Mouse (Mus musculus): ENCODE results near the gene Prmt3. TPM values are rescaled to one million over a fixed set of nuclear protein-coding genes. Genes with fewer than 3 reads are reported as not detected.
A peak's percentile ranks its signal among the peaks of the same experiment; 100 is the strongest.

Gene Prmt3
- total RNA-seq, 1 experiment: 64.8 TPM

DNA sequence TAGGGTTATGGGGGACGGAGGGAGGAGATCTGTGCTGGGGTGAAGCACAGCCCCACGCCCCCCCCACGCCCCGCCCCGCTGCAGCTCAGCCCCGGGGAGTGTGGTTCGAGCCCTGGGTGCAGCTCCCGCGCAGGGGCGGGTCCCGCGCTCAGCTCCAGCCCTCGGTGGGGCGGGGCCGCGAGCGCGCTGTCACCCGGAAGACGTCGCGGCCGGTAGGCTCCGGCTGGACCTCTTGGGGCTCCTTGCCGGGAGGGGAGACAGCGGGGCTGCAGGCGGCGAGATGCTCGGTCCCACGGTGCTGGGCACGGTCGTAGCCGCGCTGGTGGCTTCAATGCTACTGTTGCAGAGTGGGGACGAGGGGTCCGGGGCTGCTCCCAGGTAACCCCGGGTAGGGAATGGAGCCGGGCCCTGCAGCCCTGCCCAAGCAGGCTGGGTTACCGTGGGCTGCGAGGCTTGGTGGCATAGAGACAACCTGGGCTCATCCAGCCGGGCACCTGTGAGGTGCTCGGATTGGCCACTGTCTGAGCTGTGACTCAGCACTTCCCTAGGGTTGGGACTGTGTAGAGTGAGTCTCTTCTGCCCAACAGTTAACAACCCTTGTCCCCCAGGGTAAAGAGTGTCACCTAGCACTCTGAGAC lies 19.1 kb upstream of the Prmt3 start, which contains the start of gene Htatip2:
TSS of gene Htatip2 (plus strand) at position 182 of the 638 bp plus-strand sequence.
- in situ Hi-C loops (cut with MboI; ENCODE audit: low sequenced_read_pairs in 2 of 2, unreplicated experiment in 2 of 2): loop anchor here in 1 of 2 experiments (10.0 kb wide), 1 partner anchor 144 kb away; no protein-coding TSS in a partner anchor
- TF ChIP-seq ZC3H11A (IDR thresholded peaks at IDR 0.05; ENCODE audit: borderline replicate concordance, low read depth, low read length): no peak
- TF ChIP-seq MAFK (IDR thresholded peaks at IDR 0.05; ENCODE audit: insufficient read depth, low read depth, low read length): peak; percentile 52
- TF ChIP-seq CHD2 (IDR thresholded peaks at IDR 0.05; ENCODE audit: low read depth, low read length): no peak
- TF ChIP-seq ZNF384 (IDR thresholded peaks at IDR 0.05; ENCODE audit: low read depth, low read length): no peak
- Histone ChIP-seq H3K9ac (ENCODE audit: insufficient read depth, low read depth, low read length, poor library complexity, severe bottlenecking) (peak within 1 kb of the TSS; percentile 18; the same call in 1 of the 2 replicates), H3K4me3 (ENCODE audit: insufficient read depth in 1 of 2, low read depth in 1 of 2, low read length in 2 of 2, poor library complexity in 1 of 2, severe bottlenecking in 1 of 2) (peak within 1 kb of the TSS; percentile 65 to 73), H3K4me1 (ENCODE audit: control insufficient read depth in 2 of 2, insufficient read depth in 2 of 2, low read length in 2 of 2, poor library complexity in 1 of 2) (peaks cover 4% of the 10 kb centered on the region in 2 experiments; a peak in 2 of 4 replicates), H3K36me3 (ENCODE audit: control insufficient read depth, insufficient read depth, low read length, poor library complexity, severe bottlenecking) (no peaks in the 10 kb centered on the region), H3K9me3 (ENCODE audit: control insufficient read depth, insufficient read depth, low read depth, low read length) (no peaks in the 10 kb centered on the region), H3K27ac (ENCODE audit: insufficient read depth, low read depth, low read length, poor library complexity, severe bottlenecking) (no peak within 1 kb of the TSS)
- no peak for DNase-seq (ENCODE audit: low read depth, low spot score)

DNA sequence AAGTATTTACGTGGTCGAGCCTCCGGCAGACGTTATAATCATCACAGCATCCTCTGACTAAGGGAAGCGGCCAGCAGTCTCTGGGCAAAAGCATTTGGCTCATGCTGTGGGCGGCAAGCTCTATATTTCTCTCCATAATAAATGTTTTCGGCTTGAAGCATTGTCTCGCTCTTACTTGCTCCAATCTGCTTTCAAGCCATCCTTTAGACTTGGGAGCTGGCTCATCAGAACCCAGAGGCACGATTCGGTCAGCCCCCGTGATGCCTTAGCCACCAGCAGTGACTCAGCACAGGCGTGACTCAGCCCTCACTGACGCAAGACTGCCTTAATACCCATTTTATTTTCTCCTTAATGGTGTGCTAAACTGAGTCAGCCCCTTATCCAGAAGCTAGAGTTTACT lies 15.5 kb upstream of the Prmt3 start:
- no peak overlapping the region for H3K27ac ChIP-seq (ENCODE audit: insufficient read depth, low read depth, low read length, poor library complexity, severe bottlenecking)

GRCm38 (mm10) chr7:49764011-49764716 lies 14.0 kb upstream of the Prmt3 start:
- no peak for TF ChIP-seq CHD2 (IDR thresholded peaks at IDR 0.05; ENCODE audit: low read depth, low read length)
- no peak for TF ChIP-seq HCFC1 (IDR thresholded peaks at IDR 0.05; ENCODE audit: borderline replicate concordance, insufficient read depth, low read length)
- TF ChIP-seq MAFK (IDR thresholded peaks at IDR 0.05; ENCODE audit: insufficient read depth, low read depth, low read length): peak; percentile 77
- TF ChIP-seq ZC3H11A (IDR thresholded peaks at IDR 0.05; ENCODE audit: borderline replicate concordance, low read depth, low read length): no peak
- TF ChIP-seq ZNF384 (IDR thresholded peaks at IDR 0.05; ENCODE audit: low read depth, low read length): no peak
- H3K4me3 ChIP-seq (ENCODE audit: insufficient read depth in 1 of 2, low read depth in 1 of 2, low read length in 2 of 2, poor library complexity in 1 of 2, severe bottlenecking in 1 of 2): no peak overlapping the region
- H3K9ac ChIP-seq (ENCODE audit: insufficient read depth, low read depth, low read length, poor library complexity, severe bottlenecking): no peak overlapping the region
- DNase-seq (ENCODE audit: low read depth, low spot score): no peak
- H3K27ac ChIP-seq (ENCODE audit: insufficient read depth, low read depth, low read length, poor library complexity, severe bottlenecking): no peak overlapping the region
- no peaks in the 10 kb centered on the region for H3K36me3 ChIP-seq (ENCODE audit: control insufficient read depth, insufficient read depth, low read length, poor library complexity, severe bottlenecking)
- no peaks in the 10 kb centered on the region for H3K9me3 ChIP-seq (ENCODE audit: control insufficient read depth, insufficient read depth, low read depth, low read length)
- H3K4me1 ChIP-seq (ENCODE audit: control insufficient read depth in 2 of 2, insufficient read depth in 2 of 2, low read length in 2 of 2, poor library complexity in 1 of 2): peaks cover 4 to 6% of the 10 kb centered on the region in 2 experiments; a peak in 2 of 4 replicates
- in situ Hi-C loops (cut with MboI; ENCODE audit: low sequenced_read_pairs in 2 of 2, unreplicated experiment in 2 of 2): no loop called here

More for the DNA sequence above, 15.5 kb upstream of the Prmt3 start:
- Histone ChIP-seq H3K36me3 (ENCODE audit: control insufficient read depth, insufficient read depth, low read length, poor library complexity, severe bottlenecking) (no peaks in the 10 kb centered on the region), H3K4me3 (ENCODE audit: insufficient read depth in 1 of 2, low read depth in 1 of 2, low read length in 2 of 2, poor library complexity in 1 of 2, severe bottlenecking in 1 of 2) (no peak overlapping the region), H3K9me3 (ENCODE audit: control insufficient read depth, insufficient read depth, low read depth, low read length) (no peaks in the 10 kb centered on the region), H3K4me1 (ENCODE audit: control insufficient read depth in 2 of 2, insufficient read depth in 2 of 2, low read length in 2 of 2, poor library complexity in 1 of 2) (peaks cover 4 to 6% of the 10 kb centered on the region in 2 experiments; a peak in 2 of 4 replicates), H3K9ac (ENCODE audit: insufficient read depth, low read depth, low read length, poor library complexity, severe bottlenecking) (no peak overlapping the region)
- DNase-seq (ENCODE audit: low read depth, low spot score): no peak
- in situ Hi-C loops (cut with MboI; ENCODE audit: low sequenced_read_pairs in 2 of 2, unreplicated experiment in 2 of 2): no loop called here
- TF ChIP-seq MAFK (IDR thresholded peaks at IDR 0.05; ENCODE audit: insufficient read depth, low read depth, low read length) (peak; percentile 59), CHD2 (IDR thresholded peaks at IDR 0.05; ENCODE audit: low read depth, low read length) (no peak)

DNA sequence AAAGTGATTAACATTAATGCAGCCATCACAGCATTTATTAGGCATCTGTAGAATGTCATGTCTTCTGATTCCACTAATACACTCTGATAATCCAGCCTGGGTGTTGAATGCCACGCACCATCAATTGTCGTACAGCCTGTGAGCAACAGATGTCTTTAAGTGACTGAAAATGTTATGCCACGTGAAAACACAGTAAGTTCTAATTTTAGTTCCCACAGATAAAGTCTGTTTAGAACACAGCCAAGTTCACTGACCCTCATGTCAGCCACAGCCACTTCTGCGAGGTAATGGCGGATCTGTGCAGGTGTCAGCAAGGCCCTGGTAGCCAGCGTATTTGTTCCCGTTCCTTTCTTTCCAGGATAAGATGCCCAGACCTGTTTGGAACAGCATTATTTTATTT lies 12.0 kb upstream of the Prmt3 start:
- TF ChIP-seq ZNF384 (IDR thresholded peaks at IDR 0.05; ENCODE audit: low read depth, low read length): no peak
- TF ChIP-seq MAFK (IDR thresholded peaks at IDR 0.05; ENCODE audit: insufficient read depth, low read depth, low read length): no peak
- TF ChIP-seq HCFC1 (IDR thresholded peaks at IDR 0.05; ENCODE audit: borderline replicate concordance, insufficient read depth, low read length): no peak
- no peak for TF ChIP-seq ZC3H11A (IDR thresholded peaks at IDR 0.05; ENCODE audit: borderline replicate concordance, low read depth, low read length)
- no peak for TF ChIP-seq CHD2 (IDR thresholded peaks at IDR 0.05; ENCODE audit: low read depth, low read length)
- in situ Hi-C loops (cut with MboI; ENCODE audit: low sequenced_read_pairs in 2 of 2, unreplicated experiment in 2 of 2): no loop called here
- H3K36me3 ChIP-seq (ENCODE audit: control insufficient read depth, insufficient read depth, low read length, poor library complexity, severe bottlenecking): no peaks in the 10 kb centered on the region

More for the DNA sequence above, 12.0 kb upstream of the Prmt3 start:
- Histone ChIP-seq H3K4me3 (ENCODE audit: insufficient read depth in 1 of 2, low read depth in 1 of 2, low read length in 2 of 2, poor library complexity in 1 of 2, severe bottlenecking in 1 of 2) (no peak overlapping the region), H3K9me3 (ENCODE audit: control insufficient read depth, insufficient read depth, low read depth, low read length) (no peaks in the 10 kb centered on the region), H3K4me1 (ENCODE audit: control insufficient read depth in 2 of 2, insufficient read depth in 2 of 2, low read length in 2 of 2, poor library complexity in 1 of 2) (peaks cover 2 to 6% of the 10 kb centered on the region in 2 experiments; a peak in 2 of 4 replicates), H3K27ac (ENCODE audit: insufficient read depth, low read depth, low read length, poor library complexity, severe bottlenecking) (no peak overlapping the region), H3K9ac (ENCODE audit: insufficient read depth, low read depth, low read length, poor library complexity, severe bottlenecking) (no peak overlapping the region)
- no peak for DNase-seq (ENCODE audit: low read depth, low spot score)
